Mouse (Mus musculus) erythroblast, embryonic 14.5 days (primary cell): ENCODE results near the gene Gprc5b. TPM values are rescaled to one million over a fixed set of nuclear protein-coding genes. Genes with fewer than 3 reads are reported as not detected.

Experiments used
- H3K27me3 ChIP-seq: 2 replicates; pipeline ENCODE4 v1.6.1; 2012; ENCODE audit warnings: inconsistent platforms; ENCODE audit not compliant: control insufficient read depth
- H3K36me3 ChIP-seq: 2 replicates; pipeline ENCODE4 v1.6.1; 2012; ENCODE audit warnings: mild to moderate bottlenecking, inconsistent platforms; ENCODE audit not compliant: control insufficient read depth
- H3K4me1 ChIP-seq: 2 replicates; pipeline ENCODE4 v1.6.1; 2012; ENCODE audit warnings: inconsistent platforms; ENCODE audit not compliant: control insufficient read depth
- H3K4me3 ChIP-seq: replicated peaks from 2 replicates; pipeline ENCODE3; 2012; ENCODE audit warnings: moderate library complexity, mild to moderate bottlenecking, inconsistent platforms
- H3K9me3 ChIP-seq: 2 replicates; pipeline ENCODE4 v1.6.1; 2012; ENCODE audit warnings: low read length, inconsistent platforms, mixed read lengths; ENCODE audit not compliant: control insufficient read depth
- GATA1 ChIP-seq: IDR thresholded peaks from 2 replicates; pipeline ENCODE4 v1.6.1; 2012; ENCODE audit warnings: low read length, inconsistent platforms, mixed read lengths
- TAL1 ChIP-seq: IDR thresholded peaks from 3 replicates; pipeline ENCODE4 v1.6.1; 2012; ENCODE audit warnings: low read length, inconsistent platforms, mixed read lengths
- polyA plus RNA-seq: library from polyadenylated mRNA; stranded (reverse); fragments of >175 nt; gene quantifications from 2 replicates; pipeline ENCODE4 v1.2.3, GENCODE M21; 2012

Gprc5b gene
- 0.07 TPM in 1 of 2 replicates, not detected in the other for polyA plus RNA-seq

DNA sequence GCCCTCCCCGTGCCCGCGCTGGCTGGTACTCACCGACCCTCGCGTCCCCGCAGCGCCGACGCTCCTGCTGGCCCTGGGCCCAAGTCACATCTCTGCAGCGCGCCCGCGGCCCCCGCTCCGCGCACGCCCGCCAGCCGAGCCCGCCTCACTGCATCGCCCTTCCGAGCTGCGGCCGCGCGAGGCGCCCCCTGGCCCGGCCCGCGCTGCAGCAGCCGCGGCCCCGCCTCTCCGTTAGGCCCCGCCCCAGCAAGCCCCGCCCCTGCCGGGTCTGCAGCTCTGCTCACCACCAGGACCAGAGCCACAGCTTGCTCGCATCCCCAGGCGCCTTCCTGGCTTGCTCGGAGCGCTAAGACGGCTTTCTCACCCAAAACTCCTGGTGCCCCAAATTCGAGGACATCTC is at the start of gene Gprc5b:
TSS of gene Gprc5b (minus strand) at position 205 of the 400 bp plus-strand sequence.
- TF ChIP-seq GATA1 (no peak), TAL1 (no peak)
- H3K27me3 ChIP-seq, result peaks cover 42% of the 10 kb centered on the region
- H3K4me3 ChIP-seq, result peak within 1 kb of the TSS; percentile 36

DNA sequence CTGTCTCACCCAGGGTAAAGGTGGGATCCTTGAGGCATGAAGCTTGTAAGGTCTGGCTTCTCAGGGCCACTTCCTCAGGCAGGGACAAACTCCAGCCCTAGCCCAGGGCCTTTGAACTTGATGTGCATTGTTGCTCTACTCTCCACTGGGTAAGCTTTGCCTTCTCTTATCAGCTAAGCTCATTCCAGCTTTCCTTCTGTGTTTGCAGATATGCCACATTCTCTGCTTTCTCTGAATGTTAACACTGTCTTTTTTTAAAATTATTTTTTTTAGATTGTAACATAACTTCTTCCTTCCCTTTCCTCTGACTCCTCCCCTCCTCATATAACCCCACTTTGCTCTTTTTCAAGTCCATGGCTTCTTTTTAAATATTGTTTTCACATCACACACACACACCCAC is 46.5 kb upstream of the Gprc5b start:
- TF ChIP-seq GATA1 (no peak), TAL1 (no peak)
- Histone ChIP-seq H3K4me1 (no peaks in the 10 kb centered on the region), H3K27me3 (no peaks in the 10 kb centered on the region)

More for the DNA sequence above, at the start of gene Gprc5b:
- H3K36me3 ChIP-seq, result no peaks in the 10 kb centered on the region
- H3K4me1 ChIP-seq, result 0 out of 2 replicates have a peak, but pooled peaks cover 3% of the 10 kb centered on the region
- no peaks in the 10 kb centered on the region for H3K9me3 ChIP-seq

DNA sequence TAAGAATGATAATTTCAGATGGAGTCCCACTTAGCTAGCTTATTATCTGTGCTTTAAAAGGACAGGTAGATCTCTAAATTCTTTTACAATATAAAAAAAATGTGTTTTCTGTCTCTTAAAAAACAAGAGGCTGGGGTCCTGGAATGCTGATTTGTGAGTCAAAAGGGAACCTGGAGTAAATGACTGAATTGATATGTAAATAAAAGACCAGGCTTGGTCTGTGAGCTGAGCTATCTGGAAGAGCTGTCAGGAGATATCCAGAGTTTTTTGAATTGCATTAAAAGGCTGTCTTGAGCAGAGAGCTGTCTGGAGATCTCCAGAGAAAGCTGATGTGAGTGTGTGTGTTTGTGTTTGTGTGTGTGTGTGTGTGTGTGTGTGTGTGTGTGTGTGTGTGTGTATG is 42.6 kb upstream of the Gprc5b start:
- H3K27me3 ChIP-seq, result no peaks in the 10 kb centered on the region
- TF ChIP-seq GATA1 (no peak), TAL1 (no peak)
- H3K4me1 ChIP-seq, result no peaks in the 10 kb centered on the region
- H3K4me3 ChIP-seq, result no peak overlapping the region
- 0 out of 2 replicates have a peak, but pooled peaks cover 3% of the 10 kb centered on the region for H3K9me3 ChIP-seq
- no peaks in the 10 kb centered on the region for H3K36me3 ChIP-seq

More for the DNA sequence above, 46.5 kb upstream of the Gprc5b start:
- H3K4me3 ChIP-seq, result no peak overlapping the region
- H3K9me3 ChIP-seq, result peaks cover 2% of the 10 kb centered on the region; the same call in 1 of the 2 replicates
- no peaks in the 10 kb centered on the region for H3K36me3 ChIP-seq

DNA sequence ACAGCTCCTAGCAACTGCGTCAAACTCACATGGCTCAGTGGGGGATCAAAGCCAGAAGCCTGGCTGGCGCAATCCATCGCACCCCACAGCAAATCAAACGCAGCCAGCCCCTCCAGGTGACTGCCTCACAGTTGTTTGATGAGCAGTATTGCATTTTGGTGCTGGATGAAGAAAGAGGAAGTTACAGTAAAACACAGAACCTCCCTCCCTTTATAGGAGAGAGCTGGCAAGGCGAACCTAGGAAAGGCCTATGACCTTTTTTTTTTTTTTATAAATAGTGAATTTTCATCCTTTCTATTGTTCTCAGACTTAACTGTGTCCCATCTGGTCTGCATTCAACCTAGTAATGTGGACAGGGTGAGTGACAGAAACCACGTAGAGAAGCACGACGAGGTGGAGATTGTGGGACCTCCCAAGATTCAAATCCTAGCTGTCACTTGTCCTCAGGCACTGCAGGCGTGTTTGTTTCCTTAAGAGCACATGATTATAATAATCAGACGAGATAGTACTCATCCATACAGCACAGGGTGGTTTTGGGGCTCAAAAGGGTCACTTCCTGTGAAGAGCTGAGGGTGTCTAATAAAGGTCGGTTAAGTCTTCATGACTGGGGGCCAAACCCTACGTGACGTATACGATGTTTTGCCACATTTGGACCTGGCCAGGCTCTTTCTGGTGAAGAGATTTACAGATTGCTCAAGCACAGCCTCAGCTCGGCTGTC is 39.4 kb upstream of the Gprc5b start:
- no peaks in the 10 kb centered on the region for H3K36me3 ChIP-seq
- 0 out of 2 replicates have a peak, but pooled peaks cover 3% of the 10 kb centered on the region for H3K9me3 ChIP-seq
- H3K27me3 ChIP-seq, result no peaks in the 10 kb centered on the region
- no peaks in the 10 kb centered on the region for H3K4me1 ChIP-seq
- no peak overlapping the region for H3K4me3 ChIP-seq
- TF ChIP-seq GATA1, result no peak

DNA sequence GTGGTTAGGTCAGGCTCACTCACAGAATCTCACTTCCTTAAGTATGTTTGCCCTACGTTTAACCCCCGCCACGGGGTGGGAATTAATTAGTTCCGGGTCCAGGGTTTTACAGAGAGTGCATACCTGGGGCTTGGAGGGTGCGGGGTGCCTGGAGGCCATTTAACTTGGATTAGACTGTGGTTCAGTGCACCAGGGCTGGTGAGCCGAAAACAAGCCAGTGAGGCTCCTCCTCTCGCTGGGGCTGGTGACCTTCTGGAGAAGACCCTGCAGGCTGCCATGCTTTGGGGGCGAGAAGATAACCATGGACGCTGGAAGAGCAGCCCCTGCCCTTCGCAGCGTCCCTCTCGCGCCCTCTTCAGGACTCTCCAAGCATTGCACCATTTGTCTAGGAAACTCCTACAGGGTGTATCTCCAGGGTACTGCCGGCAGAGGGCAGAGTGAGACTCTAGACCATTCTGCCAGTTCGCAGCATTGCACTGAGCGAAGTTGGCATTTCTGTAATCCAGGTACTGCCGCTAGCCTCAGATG is 28.4 kb upstream of the Gprc5b start:
- Histone ChIP-seq H3K9me3 (peaks cover 10% of the 10 kb centered on the region), H3K4me3 (no peak overlapping the region), H3K4me1 (no peaks in the 10 kb centered on the region), H3K27me3 (no peaks in the 10 kb centered on the region), H3K36me3 (no peaks in the 10 kb centered on the region)
- no peak for TF ChIP-seq TAL1
- no peak for TF ChIP-seq GATA1

DNA sequence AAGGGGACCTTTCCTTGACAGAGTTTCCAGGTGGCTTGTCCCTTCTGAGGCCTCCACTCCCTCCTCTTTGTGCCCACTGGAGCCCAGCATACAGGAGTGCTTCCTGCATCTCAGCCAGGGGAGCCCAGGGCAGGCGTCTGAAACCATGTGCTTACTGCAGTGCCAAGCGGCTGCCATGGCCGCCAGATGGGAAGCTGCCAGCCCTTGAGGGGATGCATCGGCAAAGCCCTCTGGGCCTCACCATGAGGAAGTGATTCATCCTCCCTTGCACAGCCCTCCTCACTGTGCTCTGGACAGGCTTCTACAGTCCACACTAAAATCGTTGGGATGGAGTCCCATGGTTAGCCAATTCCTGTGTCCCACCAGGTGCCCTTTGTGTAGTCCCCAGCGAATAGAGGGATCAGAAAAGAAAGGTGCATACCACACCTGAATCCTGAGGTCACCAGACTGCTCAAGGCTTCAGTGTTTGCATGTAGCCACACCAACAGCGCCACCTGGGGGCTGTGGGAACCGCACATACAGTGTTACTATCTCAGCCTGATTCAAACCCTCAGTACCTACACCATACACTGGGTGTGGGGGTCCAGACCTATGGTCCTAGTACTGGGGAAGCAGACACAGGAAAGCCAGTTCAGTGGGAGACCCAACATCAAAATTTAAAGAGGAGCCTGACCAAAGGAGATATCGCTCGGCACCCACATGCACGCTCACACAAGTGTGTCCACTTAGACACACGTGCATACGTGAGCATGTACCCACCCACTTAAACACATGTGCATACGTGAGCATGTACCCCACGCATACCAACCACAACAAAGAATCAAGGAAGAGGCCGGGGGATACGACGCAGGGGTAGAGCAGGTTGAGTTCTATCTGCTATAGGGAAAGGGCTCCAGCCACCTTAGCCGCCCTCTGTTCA is 27.5 kb upstream of the Gprc5b start:
- Histone ChIP-seq H3K4me3 (no peak overlapping the region), H3K9me3 (peaks cover 5% of the 10 kb centered on the region), H3K36me3 (no peaks in the 10 kb centered on the region)

DNA sequence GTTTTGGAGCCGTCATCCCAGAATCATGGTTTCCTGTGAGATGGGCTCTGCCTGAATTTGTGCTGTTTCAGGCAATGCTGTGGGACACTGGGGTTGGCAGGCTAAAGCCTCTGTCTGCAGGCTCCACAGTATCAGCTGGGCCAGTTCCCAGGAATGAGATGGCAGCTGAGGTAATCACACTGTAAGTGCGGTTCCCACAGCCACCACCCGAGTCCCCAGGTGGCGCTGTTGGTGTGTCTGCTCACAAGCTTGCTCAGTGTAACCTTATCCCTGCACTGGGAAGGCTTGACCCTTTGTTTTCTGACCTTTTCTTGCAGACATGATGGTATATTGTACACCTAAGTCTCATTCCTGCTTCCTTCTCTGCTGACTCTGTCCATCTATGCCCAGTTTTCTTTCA is 24.5 kb upstream of the Gprc5b start:
- Histone ChIP-seq H3K9me3 (no peaks in the 10 kb centered on the region), H3K4me3 (no peak overlapping the region), H3K4me1 (no peaks in the 10 kb centered on the region), H3K36me3 (no peaks in the 10 kb centered on the region), H3K27me3 (no peaks in the 10 kb centered on the region)
- TF ChIP-seq GATA1 (no peak), TAL1 (no peak)

More for the DNA sequence above, 27.5 kb upstream of the Gprc5b start:
- H3K4me1 ChIP-seq, result no peaks in the 10 kb centered on the region
- no peaks in the 10 kb centered on the region for H3K27me3 ChIP-seq
- TF ChIP-seq GATA1, result no peak
- TF ChIP-seq TAL1, result no peak

DNA sequence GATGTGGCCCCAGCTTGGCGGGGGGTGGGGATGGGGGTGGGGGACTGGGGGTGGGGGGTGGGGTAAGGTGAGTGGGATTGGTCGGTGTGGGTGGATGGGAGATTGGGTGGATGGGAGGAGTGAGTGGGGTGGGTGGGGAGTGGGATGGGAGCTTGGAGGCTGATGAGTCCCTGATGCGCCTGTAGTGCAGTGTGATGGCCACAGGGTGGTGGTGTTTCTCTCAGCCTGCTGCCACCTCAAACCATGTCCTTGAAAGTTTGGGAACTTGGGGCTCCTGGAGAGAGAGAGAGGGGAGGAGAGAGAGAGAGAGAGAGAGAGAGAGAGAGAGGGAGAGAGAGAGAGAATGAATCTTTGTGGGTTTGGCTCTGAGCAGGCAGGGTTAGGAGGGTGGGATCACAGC is 20.7 kb upstream of the Gprc5b start:
- no peak for TF ChIP-seq TAL1
- TF ChIP-seq GATA1, result no peak
- no peaks in the 10 kb centered on the region for H3K4me1 ChIP-seq
- H3K9me3 ChIP-seq, result no peaks in the 10 kb centered on the region
- no peaks in the 10 kb centered on the region for H3K27me3 ChIP-seq
- no peaks in the 10 kb centered on the region for H3K36me3 ChIP-seq
- H3K4me3 ChIP-seq, result no peak overlapping the region
